Mouse (Mus musculus): ENCODE measurements around the gene Cdc42ep2.
A peak's percentile ranks its signal among the peaks of the same experiment; 100 is the strongest.

Gene Cdc42ep2

DNA sequence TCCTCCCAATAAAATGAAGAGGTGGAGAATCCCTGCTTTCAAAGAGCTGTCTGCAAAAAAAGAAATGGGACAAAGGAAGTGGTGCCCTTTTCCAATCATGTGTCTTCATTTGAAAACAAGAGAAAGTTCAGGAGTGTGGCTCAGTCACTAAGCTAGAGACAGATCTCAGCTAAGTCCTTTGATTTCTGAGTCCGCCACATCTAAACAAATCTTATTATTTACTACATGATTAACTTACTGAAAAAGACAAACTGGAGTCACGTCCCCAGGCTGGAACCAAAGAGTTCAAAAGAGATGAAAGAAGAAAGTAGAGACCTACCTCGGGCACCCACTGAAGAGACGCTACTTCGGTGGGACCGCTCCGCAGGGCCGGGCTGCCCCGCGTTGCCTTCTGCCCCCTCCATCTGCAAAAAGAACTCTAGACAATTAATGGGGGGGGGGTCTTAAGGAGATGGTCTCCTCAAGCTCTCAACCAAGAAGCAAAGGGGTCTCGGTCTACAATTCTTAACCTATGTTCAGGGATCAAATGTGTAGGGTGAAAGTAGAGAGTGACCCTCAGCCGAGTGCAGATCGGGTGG, 50.1 kb downstream of the Cdc42ep2 start:
- DNase-seq (ENCODE audit: low spot score) = no peak

DNA sequence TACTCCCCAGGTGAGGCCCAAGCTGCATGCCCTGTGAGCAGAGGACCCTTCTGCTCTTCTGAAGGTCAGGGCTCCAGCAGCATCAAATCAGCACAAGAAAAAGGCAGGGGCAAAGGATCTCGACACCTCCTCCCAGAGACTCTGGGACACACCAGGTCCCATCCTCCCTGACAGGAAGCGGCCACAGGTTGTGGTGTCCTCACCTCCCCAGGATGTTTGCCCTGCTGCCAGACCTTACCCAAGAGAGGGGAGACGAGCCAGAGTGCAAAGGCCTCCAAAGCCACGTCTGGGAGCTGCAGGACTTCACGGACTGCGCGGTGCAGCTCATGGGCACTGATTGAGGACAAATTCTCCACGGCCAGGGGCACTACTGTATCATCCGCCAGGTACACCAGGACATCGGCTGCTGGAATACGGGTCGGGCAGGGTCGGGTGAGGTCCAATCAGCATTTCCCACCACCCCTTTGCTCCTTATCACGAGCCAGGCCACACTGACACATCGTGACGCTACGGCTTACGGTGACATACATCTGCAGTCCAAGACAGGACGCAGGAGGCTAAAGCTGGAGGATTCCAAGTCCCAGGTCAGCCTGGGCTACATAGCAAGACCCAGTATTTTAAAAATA, 51.6 kb downstream of the Cdc42ep2 start:
- no peak for DNase-seq (ENCODE audit: low spot score)

DNA sequence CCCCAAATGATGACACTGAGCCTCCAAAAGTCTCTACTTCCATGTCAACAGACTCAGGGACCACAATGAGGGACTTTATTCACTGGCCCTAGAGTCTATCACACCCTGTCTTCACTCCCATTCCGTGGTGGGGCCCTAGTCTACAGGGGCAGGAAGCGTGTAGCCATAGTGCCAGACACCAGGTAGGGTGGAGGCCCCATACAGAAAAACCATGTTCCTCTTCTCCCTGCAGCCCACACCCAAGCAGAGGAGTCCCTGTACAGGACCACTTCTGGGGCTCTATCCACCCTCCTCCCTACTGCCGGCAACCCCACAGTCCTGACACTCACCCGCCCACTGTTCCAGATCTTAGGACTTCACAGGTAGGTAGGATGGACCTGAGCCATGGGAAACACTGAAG, 52.1 kb downstream of the Cdc42ep2 start:
- DNase-seq (ENCODE audit: low spot score) = no peak

DNA sequence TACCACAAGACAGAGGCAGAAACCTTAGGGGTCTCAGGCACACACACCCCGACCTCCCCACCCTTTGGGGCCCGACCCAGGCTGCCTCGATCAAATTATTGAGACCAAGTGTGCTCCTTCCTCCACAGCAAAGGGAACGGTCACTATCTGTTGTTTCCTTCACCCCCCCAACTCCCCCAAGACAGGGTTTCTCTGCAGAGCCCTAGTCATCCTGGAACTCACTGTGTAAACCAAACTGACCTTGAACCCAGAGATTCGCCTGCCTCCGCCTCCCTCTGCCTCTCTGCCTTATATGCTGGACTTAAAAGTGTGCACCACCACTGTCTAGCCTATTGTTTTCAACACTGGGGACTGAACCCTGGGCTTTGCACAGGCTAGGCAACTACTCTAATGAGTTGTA, 52.9 kb downstream of the Cdc42ep2 start:
- peak; percentile 32 for DNase-seq (ENCODE audit: low spot score)

DNA sequence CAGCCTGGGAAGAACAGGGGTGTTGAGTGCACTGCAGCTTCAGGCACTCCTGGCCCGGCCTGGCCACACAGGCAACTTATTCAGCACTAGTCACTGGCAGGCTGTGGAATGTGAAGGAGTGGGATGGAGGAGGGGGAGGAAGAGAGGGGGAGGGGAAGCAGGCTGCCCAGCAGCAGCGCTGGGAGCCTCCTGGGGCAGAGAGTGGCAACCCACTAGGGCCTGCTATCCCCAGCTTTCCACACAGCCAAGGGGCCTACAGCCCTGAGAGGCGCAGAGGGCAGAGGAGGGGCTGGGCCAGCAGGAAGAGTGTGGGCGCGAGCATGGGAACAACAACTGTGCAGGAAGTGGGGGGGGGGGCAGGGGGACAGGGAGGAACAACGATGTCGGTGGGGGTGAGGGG, 53.3 kb downstream of the Cdc42ep2 start:
- DNase-seq (ENCODE audit: low spot score) = peak; percentile 81

DNA sequence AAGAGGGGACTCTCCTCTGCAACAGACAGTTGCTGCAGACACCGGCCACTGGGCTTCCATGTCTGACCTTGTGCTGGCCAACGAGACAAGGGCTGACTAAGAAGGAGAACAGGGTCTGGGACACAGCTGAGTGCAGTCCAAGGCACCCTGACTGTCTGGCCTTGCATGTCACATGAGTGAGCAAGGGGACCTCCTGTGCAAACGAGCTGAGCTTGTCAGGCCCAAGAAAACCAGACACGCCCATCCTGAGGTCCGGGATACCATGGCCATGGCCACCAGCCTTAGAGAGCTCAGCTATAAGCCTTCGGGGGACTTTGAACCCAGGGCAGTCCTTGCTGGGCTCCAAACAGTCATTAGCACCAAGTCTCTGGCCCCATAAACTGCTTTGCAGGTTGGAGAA, 56.5 kb downstream of the Cdc42ep2 start:
- DNase-seq (ENCODE audit: low spot score) = peak; percentile 55

Measured in yolk sac, embryonic 10.5 days (tissue).